ENCODE assay signal across 15 mouse cellular contexts in genomic region chr7:121077311-121077710, GRCm38 (mm10). TPM values are rescaled to one million over a fixed set of nuclear protein-coding genes. Genes with fewer than 3 reads are reported as not detected.
DNase-seq lines count a peak whose midpoint lies in the region; ATAC-seq and TF ChIP-seq lines count a peak whose summit lies in the region.
"Had no signal": no experiment of that assay in that cellular context is flagged by ENCODE, and none has a peak within 500 bp of the region (broad histone marks: within the 10 kb centered on the region; RNA-seq: fewer than 3 reads in every experiment).

No protein-coding gene starts in this region.

- TF ChIP-seq CTCF in forebrain, postnatal 0 days (IDR thresholded peaks at IDR 0.05; ENCODE audit: low read depth) = no peak

- no peaks in the 10 kb centered on the region for H3K27me3 ChIP-seq in forebrain, embryonic 13.5 days
- no peaks in the 10 kb centered on the region for H3K27me3 ChIP-seq in forebrain, postnatal 0 days (ENCODE audit: insufficient read depth, low read length)
- H3K27me3 ChIP-seq in kidney, embryonic 14.5 days (ENCODE audit: control insufficient read depth, insufficient read depth, low read length) = no peaks in the 10 kb centered on the region
- H3K27me3 ChIP-seq in midbrain, embryonic 16.5 days (ENCODE audit: control insufficient read depth, insufficient read depth, low read depth, low read length) = no peaks in the 10 kb centered on the region
- no peaks in the 10 kb centered on the region for H3K27me3 ChIP-seq in midbrain, embryonic 11.5 days (ENCODE audit: control insufficient read depth, insufficient read depth, low read length)
- H3K27me3 ChIP-seq: forebrain, embryonic 12.5 days; hindbrain, embryonic 15.5 days; midbrain, embryonic 12.5 days had no signal

- H3K4me1 ChIP-seq in forebrain, embryonic 13.5 days = no peaks in the 10 kb centered on the region
- H3K4me1 ChIP-seq in forebrain, postnatal 0 days (ENCODE audit: insufficient read depth) = no peaks in the 10 kb centered on the region
- H3K4me1 ChIP-seq in kidney, embryonic 14.5 days (ENCODE audit: control insufficient read depth, insufficient read depth, low read length) = peaks cover 5% of the 10 kb centered on the region; the same call in 1 of the 2 replicates
- H3K4me1 ChIP-seq in midbrain, embryonic 16.5 days (ENCODE audit: control insufficient read depth, insufficient read depth, low read length) = no peaks in the 10 kb centered on the region
- no peaks in the 10 kb centered on the region; the same call in 1 of the 2 replicates for H3K4me1 ChIP-seq in midbrain, embryonic 11.5 days (ENCODE audit: control insufficient read depth, insufficient read depth, low read length)
- H3K4me1 ChIP-seq: midbrain, embryonic 12.5 days had no signal

- no peak overlapping the region for H3K9ac ChIP-seq in forebrain, embryonic 13.5 days
- H3K9ac ChIP-seq in forebrain, postnatal 0 days = no peak overlapping the region
- no peak overlapping the region for H3K9ac ChIP-seq in kidney, embryonic 14.5 days (ENCODE audit: low read depth, low read length)
- H3K9ac ChIP-seq in midbrain, embryonic 16.5 days (ENCODE audit: low read depth, low read length) = no peak overlapping the region
- H3K9ac ChIP-seq in midbrain, embryonic 11.5 days (ENCODE audit: low read length) = no peak overlapping the region
- H3K9ac ChIP-seq: forebrain, embryonic 12.5 days; heart, embryonic 13.5 days; hindbrain, embryonic 15.5 days; liver, postnatal 0 days; midbrain, embryonic 12.5 days had no signal

- no peak for DNase-seq in forebrain, postnatal 0 days
- no peak for DNase-seq in kidney, adult 9 months
- DNase-seq in midbrain, embryonic 11.5 days (ENCODE audit: low spot score, missing footprints) = no peak
- DNase-seq in gastrocnemius, postnatal 25 days = no peak

- H3K4me2 ChIP-seq in forebrain, embryonic 13.5 days = no peak overlapping the region
- no peak overlapping the region for H3K4me2 ChIP-seq in forebrain, postnatal 0 days (ENCODE audit: low read depth)
- no peak overlapping the region for H3K4me2 ChIP-seq in kidney, embryonic 14.5 days (replicated peaks; ENCODE audit: low read depth, low read length)
- no peak overlapping the region for H3K4me2 ChIP-seq in midbrain, embryonic 16.5 days (ENCODE audit: low read length)
- H3K4me2 ChIP-seq in midbrain, embryonic 11.5 days = no peak overlapping the region
- H3K4me2 ChIP-seq: forebrain, embryonic 12.5 days; heart, embryonic 13.5 days; hindbrain, embryonic 15.5 days; liver, embryonic 11.5 days; midbrain, embryonic 12.5 days had no signal

- 86% methylated on average over 6 of the region's 6 CpGs for WGBS in forebrain, embryonic 13.5 days
- 90% methylated on average over 6 of the region's 6 CpGs for WGBS in forebrain, postnatal 0 days
- 90% methylated on average over 6 of the region's 6 CpGs for WGBS in kidney, embryonic 14.5 days
- WGBS in midbrain, embryonic 16.5 days = 91% methylated on average over 6 of the region's 6 CpGs
- 88% methylated on average over 6 of the region's 6 CpGs for WGBS in midbrain, embryonic 11.5 days

- peak; percentile 48; the same call in 1 of the 2 replicates for ATAC-seq in forebrain, embryonic 13.5 days
- ATAC-seq in forebrain, postnatal 0 days = no peak
- peak; percentile 28; the same call in 1 of the 2 replicates for ATAC-seq in kidney, embryonic 14.5 days (ENCODE audit: low FRiP score, low TSS enrichment)
- 0 out of 2 replicates have a peak, but pooled peaks have one; percentile 23 for ATAC-seq in midbrain, embryonic 16.5 days
- no peak for ATAC-seq in midbrain, embryonic 11.5 days (ENCODE audit: low FRiP score)
- ATAC-seq: lung, postnatal 0 days had no signal

- H3K36me3 ChIP-seq in forebrain, embryonic 13.5 days (ENCODE audit: poor library complexity, severe bottlenecking) = peaks cover 35% of the 10 kb centered on the region
- peaks cover 25% of the 10 kb centered on the region for H3K36me3 ChIP-seq in forebrain, postnatal 0 days (ENCODE audit: insufficient read depth)
- peaks cover 32% of the 10 kb centered on the region for H3K36me3 ChIP-seq in kidney, embryonic 14.5 days (ENCODE audit: control insufficient read depth, insufficient read depth, low read length)
- 0 out of 2 replicates have a peak, but pooled peaks cover 5% of the 10 kb centered on the region for H3K36me3 ChIP-seq in midbrain, embryonic 16.5 days (ENCODE audit: control insufficient read depth, insufficient read depth, low read length)
- peaks cover 7% of the 10 kb centered on the region; the same call in 1 of the 2 replicates for H3K36me3 ChIP-seq in midbrain, embryonic 11.5 days (ENCODE audit: control insufficient read depth, insufficient read depth, low read length)

- H3K4me3 ChIP-seq in forebrain, embryonic 13.5 days = no peak overlapping the region
- H3K4me3 ChIP-seq in forebrain, postnatal 0 days (ENCODE audit: low read depth, low read length) = no peak overlapping the region
- no peak overlapping the region for H3K4me3 ChIP-seq in kidney, embryonic 14.5 days (ENCODE audit: low read length)
- no peak overlapping the region for H3K4me3 ChIP-seq in midbrain, embryonic 16.5 days (ENCODE audit: low read depth, low read length)
- no peak overlapping the region for H3K4me3 ChIP-seq in midbrain, embryonic 11.5 days (ENCODE audit: low read depth, low read length)
- H3K4me3 ChIP-seq: forebrain, embryonic 12.5 days; heart, embryonic 13.5 days; hindbrain, embryonic 15.5 days; midbrain, embryonic 12.5 days had no signal

- H3K9me3 ChIP-seq in forebrain, embryonic 13.5 days (replicated peaks) = no peaks in the 10 kb centered on the region
- no peaks in the 10 kb centered on the region for H3K9me3 ChIP-seq in forebrain, postnatal 0 days (ENCODE audit: low read length)
- no peaks in the 10 kb centered on the region for H3K9me3 ChIP-seq in kidney, embryonic 14.5 days (ENCODE audit: control insufficient read depth, low read length)
- peaks cover 3% of the 10 kb centered on the region; the same call in 1 of the 2 replicates for H3K9me3 ChIP-seq in midbrain, embryonic 16.5 days (replicated peaks; ENCODE audit: control insufficient read depth, low read length, poor library complexity, severe bottlenecking)
- no peaks in the 10 kb centered on the region for H3K9me3 ChIP-seq in midbrain, embryonic 11.5 days (ENCODE audit: control insufficient read depth, low read length)
- H3K9me3 ChIP-seq: forebrain, embryonic 12.5 days; heart, embryonic 13.5 days; hindbrain, embryonic 15.5 days; midbrain, embryonic 12.5 days had no signal

- H3K27ac ChIP-seq in forebrain, embryonic 13.5 days = no peak overlapping the region
- no peak overlapping the region for H3K27ac ChIP-seq in forebrain, postnatal 0 days (ENCODE audit: low read depth, low read length)
- H3K27ac ChIP-seq in kidney, embryonic 14.5 days (ENCODE audit: low read depth, low read length) = no peak overlapping the region
- H3K27ac ChIP-seq in midbrain, embryonic 16.5 days (ENCODE audit: low read length) = no peak overlapping the region
- no peak overlapping the region for H3K27ac ChIP-seq in midbrain, embryonic 11.5 days (ENCODE audit: low read depth, low read length)
- H3K27ac ChIP-seq: forebrain, embryonic 12.5 days; heart, embryonic 13.5 days; hindbrain, embryonic 15.5 days; midbrain, embryonic 12.5 days had no signal

RNA-seq across cellular contexts. Expression of gene Igsf6, which starts 2.9 kb away (rescaled TPM):
- polyA plus RNA-seq in forebrain, embryonic 13.5 days (2015; fragmentation: Nextera tagmentation; extraction: Ambion mirVana) = 0.63 and 0.96 TPM in 2 replicates
- total RNA-seq in forebrain, postnatal 0 days (2014; rRNA removed) = 0.77 and 1.00 TPM in 2 replicates
- 0.43 and 0.74 TPM in 2 replicates for polyA plus RNA-seq in forebrain, postnatal 0 days (2015; fragmentation: Nextera tagmentation; extraction: Ambion mirVana)
- 1.4 and 1.7 TPM in 2 replicates for polyA plus RNA-seq in kidney, embryonic 14.5 days (2014; fragmentation: Nextera tagmentation; extraction: Ambion mirVana)
- 0.62 and 0.67 TPM in 2 replicates for polyA plus RNA-seq in midbrain, embryonic 16.5 days (2015; fragmentation: Nextera tagmentation; extraction: Ambion mirVana)
- polyA plus RNA-seq in midbrain, embryonic 11.5 days (2014; fragmentation: Nextera tagmentation; extraction: Ambion mirVana) = 0.94 and 0.96 TPM in 2 replicates
- under 1 TPM; 0.28 to 0.43 TPM for total RNA-seq in gastrocnemius, postnatal 25 days (2021)

RNA-seq across cellular contexts. Expression of gene Otoa, which starts 4.1 kb away (rescaled TPM):
- 0.05 and 0.31 TPM in 2 replicates for polyA plus RNA-seq in forebrain, embryonic 13.5 days (2015; fragmentation: Nextera tagmentation; extraction: Ambion mirVana)
- total RNA-seq in forebrain, postnatal 0 days (2014; rRNA removed) = 0.31 and 0.48 TPM in 2 replicates
- 0.16 and 0.33 TPM in 2 replicates for polyA plus RNA-seq in forebrain, postnatal 0 days (2015; fragmentation: Nextera tagmentation; extraction: Ambion mirVana)
- not detected in 2 replicates for polyA plus RNA-seq in kidney, embryonic 14.5 days (2014; fragmentation: Nextera tagmentation; extraction: Ambion mirVana)
- 0.09 and 0.19 TPM in 2 replicates for polyA plus RNA-seq in midbrain, embryonic 16.5 days (2015; fragmentation: Nextera tagmentation; extraction: Ambion mirVana)
- 0.06 and 0.14 TPM in 2 replicates for polyA plus RNA-seq in midbrain, embryonic 11.5 days (2014; fragmentation: Nextera tagmentation; extraction: Ambion mirVana)
- total RNA-seq in gastrocnemius, postnatal 25 days (2021) = under 1 TPM; 0.13 to 0.33 TPM
- polyA plus RNA-seq: CD4-positive, CD25-positive, alpha-beta regulatory T cell, adult 4 months; liver, embryonic 11.5 days had no signal

RNA-seq across cellular contexts. Expression of gene Mettl9, which starts 43.1 kb away (rescaled TPM):
- polyA plus RNA-seq in forebrain, embryonic 13.5 days (2015; fragmentation: Nextera tagmentation; extraction: Ambion mirVana) = 225 and 230 TPM in 2 replicates
- total RNA-seq in forebrain, postnatal 0 days (2014; rRNA removed) = 118 and 147 TPM in 2 replicates
- 154 and 159 TPM in 2 replicates for polyA plus RNA-seq in forebrain, postnatal 0 days (2015; fragmentation: Nextera tagmentation; extraction: Ambion mirVana)
- polyA plus RNA-seq in kidney, embryonic 14.5 days (2014; fragmentation: Nextera tagmentation; extraction: Ambion mirVana) = 189 and 203 TPM in 2 replicates
- 169 and 184 TPM in 2 replicates for polyA plus RNA-seq in midbrain, embryonic 16.5 days (2015; fragmentation: Nextera tagmentation; extraction: Ambion mirVana)
- 284 and 290 TPM in 2 replicates for polyA plus RNA-seq in midbrain, embryonic 11.5 days (2014; fragmentation: Nextera tagmentation; extraction: Ambion mirVana)
- 10 to 100 TPM; 20.1 to 21.4 TPM for total RNA-seq in gastrocnemius, postnatal 25 days (2021)

Comparison
In these comparisons a context has a peak if more than half of its experiments do, and no peak if none do; other contexts are left out.
1. ATAC-seq: peak in forebrain, embryonic 13.5 days (single experiment), kidney, embryonic 14.5 days (single experiment) and midbrain, embryonic 16.5 days (single experiment); none in forebrain, postnatal 0 days (single experiment) and midbrain, embryonic 11.5 days (single experiment).